Mouse (Mus musculus) skeletal muscle tissue, adult 2 months (tissue): Measurements from ENCODE around the gene Rsph3b.
"Not testable (repeated sequence)": the region's sequence is repeated elsewhere in the genome, so short reads cannot be mapped to it uniquely, and the experiment has no call there.

ENCODE experiments used
- DNase-seq: peaks from one replicate; pipeline ENCODE4 v3.0.0-alpha.2; 2012; ENCODE audit warnings: low read depth, low spot score

Rsph3b gene

DNA sequence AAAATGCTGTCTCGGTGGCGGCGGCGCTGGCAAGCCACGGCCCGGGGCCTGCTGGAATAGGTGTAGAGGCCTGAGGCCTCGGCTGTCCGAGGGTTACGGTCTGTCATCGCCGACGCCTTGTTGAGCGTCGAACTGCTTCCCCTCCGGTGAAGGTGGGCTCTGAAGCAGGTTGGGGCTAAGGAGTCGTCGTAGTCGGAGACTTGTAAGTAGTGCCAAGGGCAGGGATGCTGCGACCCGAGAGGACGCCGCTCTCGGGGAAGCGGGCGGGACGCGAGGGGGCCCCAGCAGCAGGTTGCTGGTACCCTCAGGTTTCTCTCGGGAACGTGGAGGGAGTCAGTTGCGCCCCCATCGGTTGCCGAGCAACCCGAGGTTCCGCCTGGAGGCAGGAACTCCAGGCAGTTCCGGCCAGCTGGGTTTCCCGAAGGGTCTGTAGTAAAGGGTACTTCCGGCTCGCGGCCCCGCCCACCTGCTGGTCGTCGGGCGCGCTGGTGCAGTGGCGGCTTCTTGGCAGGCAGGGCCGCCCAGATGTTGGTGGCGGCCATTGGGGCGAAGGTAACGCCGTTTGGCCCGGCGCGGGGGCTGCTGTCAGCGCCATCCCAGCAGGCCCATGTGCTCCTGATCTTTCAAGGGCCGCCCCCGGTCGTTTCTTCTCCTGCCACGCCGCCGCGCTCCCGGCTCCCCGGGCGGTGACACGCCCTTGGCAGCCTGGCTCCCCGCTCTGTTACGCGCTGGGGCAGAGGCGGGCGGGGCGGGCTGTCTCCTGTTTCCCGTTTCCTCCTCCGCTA, at the start of gene Rsph3b:
TSS of gene Rsph3b (minus strand) at position 699 of the 785 bp plus-strand sequence.
- DNase-seq: peak; percentile 43

DNA sequence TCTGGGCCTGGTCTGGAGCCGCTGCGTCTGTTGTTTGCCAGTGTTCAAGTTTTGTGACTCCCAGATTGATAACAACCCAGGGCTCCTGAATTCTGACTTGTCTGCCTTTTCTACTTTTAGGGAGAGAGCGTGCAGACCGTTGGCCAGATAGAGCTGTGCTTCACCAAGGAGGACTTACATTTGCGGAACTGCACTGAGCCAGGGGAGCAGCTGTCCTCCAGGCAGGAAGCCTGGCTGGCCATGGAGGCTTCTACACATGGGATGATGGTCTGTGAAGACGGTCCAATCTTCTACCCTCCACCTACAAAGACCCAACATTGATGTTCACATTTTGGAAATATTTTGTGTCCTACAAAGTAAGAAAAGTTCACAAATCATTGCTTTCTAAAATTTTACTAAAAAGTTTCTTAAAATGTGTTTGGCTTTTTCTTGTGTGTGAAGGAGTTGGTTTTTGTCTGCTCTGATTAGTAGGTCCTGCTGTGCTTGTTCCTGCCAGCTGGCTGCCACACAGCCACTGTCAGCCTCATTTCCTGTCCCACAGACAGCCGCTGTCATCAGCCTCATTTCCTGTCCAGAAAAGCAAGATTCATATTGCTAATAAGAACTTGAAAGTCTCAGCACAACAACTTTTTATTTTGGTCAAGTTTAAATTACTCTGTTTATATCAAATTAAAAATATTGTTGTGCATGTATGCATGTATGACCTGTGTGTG, 49.5 kb upstream of the Rsph3b start:
- not testable (repeated sequence) for DNase-seq

DNA sequence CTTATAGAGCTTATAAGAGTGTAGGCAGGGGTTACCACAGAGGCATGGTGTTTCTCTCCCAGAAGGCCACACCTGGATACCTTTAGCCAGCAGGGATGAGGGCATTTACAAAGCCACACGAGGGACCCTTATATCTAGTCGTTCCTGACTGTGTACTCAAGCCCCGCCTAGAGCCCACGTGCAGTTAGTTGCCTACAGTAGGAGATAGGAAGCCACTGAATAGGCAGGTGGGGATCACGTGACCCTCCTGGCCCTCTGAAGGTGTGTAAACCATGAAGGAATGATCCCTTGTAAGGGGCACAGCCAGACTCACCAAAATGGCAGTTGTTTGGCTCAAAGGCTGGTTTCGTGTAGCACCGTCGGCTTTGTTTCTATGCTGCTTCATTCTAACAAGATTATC, 48.3 kb upstream of the Rsph3b start:
- not testable (repeated sequence) for DNase-seq

DNA sequence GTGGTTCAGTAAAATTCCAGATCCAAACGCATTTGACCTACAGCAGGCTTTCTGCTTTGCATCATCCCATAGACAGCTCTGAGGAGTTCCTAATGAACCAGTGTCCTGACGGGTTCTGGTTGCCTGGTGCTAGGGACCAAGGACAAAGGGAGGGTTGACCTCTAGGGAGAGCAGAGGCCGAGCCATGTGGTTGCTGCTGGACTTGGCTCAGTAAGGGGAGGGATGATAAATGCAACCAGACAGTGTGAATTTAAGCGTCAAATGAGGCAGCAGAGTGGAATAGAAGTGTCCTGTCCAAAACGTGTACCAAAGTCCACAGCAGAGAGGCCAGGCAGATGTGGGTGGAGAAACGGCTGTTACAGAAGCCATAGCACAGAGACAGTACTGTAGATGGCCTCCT, 47.0 kb upstream of the Rsph3b start:
- DNase-seq: not testable (repeated sequence)

DNA sequence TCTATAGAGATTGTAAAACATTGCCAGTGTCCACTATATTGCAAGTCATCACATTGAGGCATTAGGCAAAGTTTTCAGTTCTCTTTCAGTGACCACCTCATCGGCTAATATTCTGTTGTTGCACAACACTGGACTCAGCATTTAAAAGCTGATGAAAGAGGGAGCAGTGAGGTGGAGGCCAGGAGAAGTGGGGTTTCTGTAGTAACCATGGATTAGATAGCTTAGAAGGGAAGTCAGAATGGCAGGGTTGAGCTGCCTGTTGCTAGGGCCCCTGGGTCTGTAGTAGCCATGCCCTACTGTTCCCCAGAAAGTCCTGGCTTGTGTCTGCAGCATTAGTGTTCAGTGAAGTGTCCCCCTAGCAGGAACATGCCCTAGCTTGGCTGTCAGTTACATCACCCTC, 37.6 kb upstream of the Rsph3b start:
- not testable (repeated sequence) for DNase-seq

DNA sequence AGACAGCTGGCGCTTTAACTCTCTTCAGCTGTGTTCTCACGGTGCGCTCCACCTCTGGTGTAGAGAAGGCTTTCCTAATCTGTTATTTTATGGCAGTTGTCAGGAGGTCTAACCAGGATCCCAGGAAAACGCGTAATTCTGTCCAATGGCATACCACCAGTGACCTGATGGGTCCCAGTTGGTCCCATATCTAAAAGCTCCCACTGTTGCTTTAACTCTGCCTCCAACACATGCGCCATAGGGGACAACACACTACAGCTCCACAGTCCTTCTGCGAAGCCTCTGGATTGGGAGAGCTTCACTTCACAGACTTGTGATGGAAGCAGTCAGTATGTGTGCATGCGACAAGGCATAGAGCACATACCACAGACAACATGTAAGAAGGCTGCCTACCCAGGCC, 31.7 kb upstream of the Rsph3b start:
- not testable (repeated sequence) for DNase-seq

DNA sequence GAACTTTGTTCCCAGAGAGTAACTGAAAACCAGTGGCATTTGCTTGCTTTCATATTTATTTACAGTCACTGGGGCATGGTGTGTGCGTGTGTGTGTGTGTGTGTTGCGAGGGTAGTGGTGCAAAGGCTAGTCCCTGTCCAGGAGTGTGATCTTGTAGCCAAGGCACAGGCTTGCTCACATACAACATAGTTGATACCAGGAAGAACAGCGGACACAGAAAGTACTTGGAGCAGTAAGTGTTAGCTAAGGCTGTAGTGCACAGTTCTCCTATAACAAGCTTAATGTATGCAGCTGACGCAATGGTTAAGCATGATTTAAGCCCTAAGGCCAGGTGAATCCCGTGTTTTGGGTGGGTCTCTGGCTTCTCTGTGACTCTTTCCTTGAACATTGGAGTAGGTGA, 30.9 kb upstream of the Rsph3b start:
- peak; percentile 18 for DNase-seq

DNA sequence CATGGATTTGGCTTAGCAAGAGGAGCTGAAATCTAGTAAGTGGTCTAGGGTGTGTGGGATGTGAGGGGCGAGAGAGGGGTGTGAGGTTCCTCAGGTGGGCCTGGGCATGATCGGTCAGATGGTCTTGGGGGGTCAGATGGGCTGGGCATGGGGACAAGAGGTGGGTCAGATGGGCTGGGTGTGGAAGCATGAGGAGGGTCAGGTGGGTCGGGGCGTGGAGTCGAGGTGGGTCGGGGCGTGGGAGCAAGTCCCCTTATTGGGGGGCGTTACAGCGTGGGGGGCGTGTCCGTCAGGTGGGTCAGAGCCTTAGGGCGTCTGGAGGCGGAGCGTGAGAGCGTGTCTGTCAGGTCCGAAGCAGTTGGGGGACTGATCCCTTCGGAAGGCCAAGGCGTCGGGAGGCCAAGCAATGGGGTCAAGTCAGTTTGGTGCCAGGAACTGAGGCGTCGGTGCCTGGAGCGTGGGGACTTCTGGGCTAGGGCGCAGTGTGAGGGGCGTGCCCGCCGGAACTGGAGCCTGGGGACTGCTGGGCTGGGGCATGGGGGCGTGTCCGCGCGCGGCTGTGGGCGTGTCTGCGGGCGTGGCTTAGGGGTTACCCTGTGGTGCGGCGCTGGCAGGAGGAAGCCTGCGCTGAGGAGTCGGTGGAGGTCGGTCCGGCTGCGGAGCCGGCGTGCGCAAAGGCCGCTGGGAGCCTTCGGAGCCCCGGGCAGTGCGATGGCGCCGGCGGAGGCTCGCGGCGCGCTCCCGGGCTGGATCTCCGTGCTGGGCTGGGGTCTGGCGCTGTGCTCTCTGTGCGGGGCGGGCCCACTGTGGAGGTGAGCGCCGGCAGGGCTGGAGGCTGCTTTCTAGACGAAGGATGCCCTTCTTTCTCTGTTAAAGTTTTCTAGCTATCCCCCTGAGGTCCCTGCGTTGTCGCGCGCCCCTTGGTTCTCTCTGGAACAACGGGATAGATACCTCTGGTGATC, 30.1 kb upstream of the Rsph3b start, which contains the start of gene Gm49721:
TSS of gene Gm49721 (plus strand) at position 618 of the 962 bp plus-strand sequence.
- DNase-seq: not testable (repeated sequence)

DNA sequence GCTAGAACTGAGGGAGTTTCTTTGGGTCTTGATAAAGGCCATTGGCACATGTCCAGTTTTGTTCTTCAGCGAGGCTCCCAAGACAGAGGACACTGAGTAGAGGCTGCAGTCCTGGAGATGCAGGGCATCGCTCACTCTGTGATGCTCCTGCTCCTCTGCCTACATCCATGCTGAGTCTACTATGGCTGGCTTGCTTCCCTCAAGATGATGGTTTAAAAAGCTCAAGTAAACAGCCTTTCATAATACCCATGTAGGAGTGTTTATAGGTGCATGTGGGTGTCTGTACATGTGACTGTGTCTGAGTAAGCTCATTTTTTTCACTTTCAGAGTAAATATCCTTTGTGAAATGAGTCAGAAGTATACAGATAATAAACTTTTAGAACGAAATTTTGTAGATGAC, 26.5 kb upstream of the Rsph3b start:
- DNase-seq: not testable (repeated sequence)

DNA sequence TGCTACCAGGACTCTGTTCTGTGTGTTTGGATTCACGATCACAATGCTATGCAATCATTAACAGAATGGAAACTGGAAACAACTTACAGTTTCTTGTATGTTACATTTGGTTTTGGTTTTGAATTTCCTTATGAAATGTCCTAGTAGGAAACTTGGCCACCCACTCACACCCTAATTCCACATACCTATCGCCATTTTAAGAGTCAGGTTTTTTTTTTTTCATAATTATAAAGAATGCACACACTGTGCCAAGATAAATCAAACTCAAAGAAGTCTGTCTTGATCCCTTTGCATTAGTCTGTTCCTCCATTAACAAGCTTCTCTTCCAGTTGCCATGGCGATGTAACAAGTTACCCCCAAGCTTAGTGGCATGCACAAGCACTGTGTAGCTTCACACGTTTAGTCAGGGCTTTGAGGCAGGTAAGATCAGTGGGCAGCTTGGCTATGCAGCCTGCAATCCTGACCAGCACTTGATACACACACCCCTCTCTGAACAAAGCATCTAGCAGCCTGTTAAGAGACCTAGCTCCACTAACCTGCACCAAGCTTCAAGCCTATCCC, 24.4 kb upstream of the Rsph3b start:
- not testable (repeated sequence) for DNase-seq

DNA sequence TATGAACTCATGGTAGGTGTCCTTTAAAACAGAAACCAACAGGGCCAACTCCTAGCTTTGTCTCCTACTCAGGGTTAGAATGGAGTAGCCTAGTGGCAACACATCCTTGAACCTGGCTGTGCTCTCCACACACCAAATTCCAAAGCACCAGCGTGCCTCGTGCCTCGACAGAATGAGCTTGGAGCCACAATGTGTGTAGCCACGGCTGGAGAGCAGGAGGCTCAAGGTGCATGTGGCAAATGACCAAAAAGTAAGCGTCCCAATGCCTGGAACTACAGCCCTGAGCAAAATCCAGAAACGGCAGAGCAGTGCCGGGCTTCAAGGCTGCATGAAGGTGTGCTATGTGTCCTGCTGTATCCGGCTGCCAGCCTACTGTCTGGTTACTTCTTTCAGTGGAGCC, 22.8 kb upstream of the Rsph3b start:
- not testable (repeated sequence) for DNase-seq

DNA sequence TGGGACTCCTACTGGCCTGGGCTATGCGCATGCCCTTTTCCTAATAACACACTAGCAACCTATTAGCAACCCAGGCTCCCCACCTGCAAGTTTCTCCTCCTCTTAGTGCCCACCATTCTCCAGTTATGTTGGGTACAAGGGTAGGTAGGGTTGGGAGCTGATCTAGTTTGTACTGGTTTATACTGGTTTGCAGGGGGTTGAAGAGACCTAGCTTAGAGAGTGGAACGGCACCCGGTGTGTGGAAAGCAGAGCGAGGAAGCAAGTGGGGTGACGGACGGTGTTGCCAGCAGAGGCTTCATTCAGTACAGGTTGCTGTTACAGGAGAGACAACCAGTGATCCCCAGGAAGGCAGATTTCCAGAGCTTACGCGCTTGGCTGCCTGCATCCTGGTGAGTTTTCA, 21.9 kb upstream of the Rsph3b start, which contains the start of gene Rnaset2b:
TSS of gene Rnaset2b (plus strand) at position 301 of the 400 bp plus-strand sequence.
- DNase-seq: not testable (repeated sequence)

DNA sequence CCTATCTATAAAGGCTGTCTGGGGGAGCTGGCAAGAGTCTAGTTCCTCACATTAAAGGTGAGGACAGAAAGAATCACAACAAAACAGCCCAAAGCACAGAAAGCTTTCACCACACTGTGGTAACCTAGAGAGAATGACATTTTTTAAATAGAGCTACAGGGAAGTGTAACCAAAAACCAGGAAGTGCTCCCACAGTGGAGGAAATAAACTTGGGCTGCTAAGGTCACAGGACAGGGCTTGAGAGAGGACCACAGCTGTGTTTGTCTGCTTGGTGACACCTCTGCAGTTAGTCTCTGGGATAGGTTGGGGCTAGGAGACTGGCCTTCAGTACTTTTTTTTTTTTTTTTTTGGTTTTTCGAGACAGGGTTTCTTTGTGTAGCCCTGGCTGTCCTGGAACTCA, 19.2 kb upstream of the Rsph3b start:
- DNase-seq: not testable (repeated sequence)

DNA sequence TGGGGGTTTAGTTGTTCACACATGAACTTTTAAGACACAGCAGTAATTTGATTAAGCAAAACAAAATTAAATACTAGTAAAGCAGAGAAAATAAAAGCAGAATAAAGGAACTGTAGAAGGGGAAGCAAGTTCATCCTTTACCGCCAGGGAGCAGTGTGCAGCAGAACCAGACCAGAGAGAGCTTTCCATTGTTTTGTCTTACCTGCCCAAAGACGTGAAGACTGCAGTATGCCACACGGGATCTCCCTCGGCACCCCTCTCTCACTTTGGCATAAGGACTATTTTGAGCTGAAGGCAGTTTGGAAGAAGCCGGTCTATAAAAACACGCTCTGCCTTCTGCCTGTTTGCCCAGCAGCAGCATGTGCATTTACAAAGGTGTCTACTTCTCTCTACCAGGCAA, 16.9 kb upstream of the Rsph3b start:
- DNase-seq: not testable (repeated sequence)

DNA sequence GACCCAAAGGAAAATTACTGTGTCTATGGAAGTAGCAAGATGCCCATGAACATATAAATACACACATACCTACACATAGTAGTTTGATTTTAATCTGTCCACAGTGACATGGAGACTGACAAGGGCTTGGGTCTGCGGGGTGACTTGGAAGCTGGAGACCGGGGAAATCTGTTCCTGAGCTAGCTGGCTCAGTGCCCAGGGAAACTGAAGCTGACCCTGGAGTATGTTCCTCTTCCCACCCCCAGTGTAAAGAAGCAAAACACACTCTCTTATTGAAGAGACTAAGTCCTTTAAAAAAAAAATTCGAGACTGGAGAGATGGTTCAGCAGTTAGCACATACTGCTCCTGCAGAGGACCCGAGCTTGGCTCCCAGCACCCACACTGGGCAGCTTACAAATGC, 14.5 kb upstream of the Rsph3b start:
- peak; percentile 22 for DNase-seq

DNA sequence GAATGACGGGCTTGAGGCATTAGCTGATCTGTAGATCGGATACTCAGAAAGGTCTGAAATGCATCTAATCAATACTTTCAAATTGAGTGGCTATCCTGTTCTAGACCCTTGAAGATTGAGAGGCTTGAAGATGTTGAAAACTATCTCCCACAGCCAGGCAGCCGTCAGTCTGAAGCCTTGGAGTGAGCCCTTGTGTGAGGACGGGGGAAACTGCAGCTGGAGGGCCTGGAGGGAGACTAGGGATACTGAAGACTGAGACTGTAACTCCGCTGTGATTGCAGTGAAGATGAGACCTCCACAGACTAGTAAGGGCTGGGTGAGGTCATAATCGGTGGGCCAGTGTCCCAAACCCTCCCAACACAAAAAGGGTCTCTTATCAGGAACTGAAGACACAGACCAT, 13.9 kb upstream of the Rsph3b start:
- DNase-seq: not testable (repeated sequence)

DNA sequence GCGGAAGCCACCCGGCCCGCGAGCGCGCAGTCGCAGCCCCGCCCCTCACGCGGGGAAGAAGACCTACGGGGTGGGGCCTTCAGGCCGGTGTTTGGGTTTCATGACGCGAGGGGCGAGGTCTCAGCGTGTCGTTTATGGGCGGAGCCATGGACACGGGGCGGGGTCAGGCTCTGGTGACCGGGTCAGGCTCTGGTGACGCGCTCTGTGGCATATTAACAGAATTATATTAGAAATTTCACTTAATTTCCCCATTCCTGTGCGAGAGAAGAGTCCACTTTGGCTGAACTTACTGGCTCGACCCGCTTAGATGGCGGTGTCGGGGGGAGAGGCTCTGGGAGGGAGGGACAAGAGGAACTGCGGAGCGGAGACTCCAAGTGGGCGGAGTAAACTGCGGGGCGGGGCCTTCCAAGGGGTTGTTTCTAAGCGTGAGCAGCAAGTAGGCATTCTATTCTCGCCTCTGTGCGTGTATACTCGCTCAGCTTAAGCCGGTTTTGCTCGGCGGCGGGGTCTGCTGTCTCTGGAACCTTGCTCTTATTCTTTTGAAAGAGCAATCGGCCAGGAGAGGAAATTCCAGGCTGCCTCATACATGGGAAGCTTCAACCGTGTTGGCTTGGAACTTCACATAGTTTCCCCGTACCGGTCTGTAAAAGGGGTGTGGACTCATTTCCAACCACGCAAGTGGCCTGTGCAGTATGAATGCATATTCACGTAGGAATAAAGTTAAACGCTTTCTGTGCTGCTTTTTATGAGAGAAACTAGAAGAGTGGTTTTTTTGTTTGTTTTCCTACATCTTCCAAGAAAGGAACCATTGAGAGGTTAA, 12.9 kb upstream of the Rsph3b start:
- DNase-seq: not testable (repeated sequence)

DNA sequence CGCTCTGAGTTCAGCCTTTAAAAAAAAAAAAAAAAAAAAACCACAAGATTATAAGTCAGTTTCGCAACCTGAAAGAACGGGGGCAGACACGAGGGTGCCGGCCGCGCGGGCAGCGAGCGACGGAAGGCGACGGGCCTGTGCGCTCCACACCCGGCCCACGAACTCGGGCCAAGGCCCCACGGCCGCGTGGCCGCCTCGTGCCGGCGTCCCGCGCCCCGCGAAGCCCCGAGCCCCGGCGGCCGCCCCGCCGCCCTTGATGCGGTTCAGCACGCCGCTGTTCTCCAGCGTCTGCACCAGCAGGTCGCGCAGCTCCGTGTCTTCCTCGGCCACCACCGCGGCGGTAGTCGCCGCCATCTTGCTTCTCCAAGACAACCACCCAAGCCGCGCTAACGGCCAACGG, 12.3 kb upstream of the Rsph3b start, which contains the start of gene Tagap1:
TSS of gene Tagap1 (minus strand) at position 381 of the 400 bp plus-strand sequence.
- not testable (repeated sequence) for DNase-seq

DNA sequence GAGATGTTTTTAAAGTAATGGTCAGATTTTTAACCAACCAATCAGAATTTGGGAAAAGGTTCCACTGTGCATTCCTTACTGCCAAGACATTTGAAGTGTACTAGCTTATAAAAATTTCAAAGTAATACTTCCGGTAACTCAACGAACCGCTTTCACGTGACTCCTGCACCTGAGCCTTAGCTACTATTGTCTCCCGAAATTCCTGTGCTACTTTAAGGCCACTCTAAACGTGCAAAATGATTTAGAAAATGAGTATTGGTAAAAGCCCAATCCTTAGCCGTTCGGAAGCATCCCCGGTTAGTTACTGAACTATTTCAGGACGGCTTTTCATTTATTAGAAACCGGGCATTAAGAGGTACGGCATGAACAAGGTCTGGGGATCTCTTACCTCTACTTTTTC, 11.9 kb upstream of the Rsph3b start:
- not testable (repeated sequence) for DNase-seq
